Comparison of ENCODE assay signal across 25 mouse cellular contexts in genomic region chr14:25334186-25334585, GRCm38 (mm10).
DNase-seq lines count a peak whose midpoint lies in the region; ATAC-seq lines count a peak whose summit lies in the region.
"Had no signal": no experiment of that assay in that cellular context is flagged by ENCODE, and none has a peak within 500 bp of the region (broad histone marks: within the 10 kb centered on the region; RNA-seq: fewer than 3 reads in every experiment).

No protein-coding gene starts in this region.

- DNase-seq in kidney, adult 11 months = peak; percentile 77
- peak; percentile 6 for DNase-seq in midbrain, embryonic 11.5 days (ENCODE audit: low spot score, missing footprints)
- DNase-seq in kidney, postnatal 14 days = peak; percentile 80
- no peak for DNase-seq in forebrain, embryonic 11.5 days (ENCODE audit: low spot score)
- DNase-seq in spleen, postnatal 36 days (ENCODE audit: low spot score in 2 of 2) = no peak
- DNase-seq: adrenal gland, postnatal 10 days; adrenal gland, postnatal 36 days; cerebellum, adult 2 months; cerebellum, adult 9-11 months; cerebellum, postnatal 25 days; gastrocnemius, postnatal 10 days; gastrocnemius, postnatal 36 days; heart, adult 2 months had no signal

- no peak for ATAC-seq in kidney, embryonic 15.5 days (replicated peaks; ENCODE audit: low FRiP score)
- no peak for ATAC-seq in midbrain, embryonic 11.5 days (ENCODE audit: low FRiP score)
- ATAC-seq in midbrain, embryonic 16.5 days = no peak
- no peak for ATAC-seq in forebrain, embryonic 11.5 days (replicated peaks; ENCODE audit: low FRiP score)
- no peak for ATAC-seq in monocyte, adult 5-6 weeks (replicated peaks; ENCODE audit: insufficient number of reproducible peaks, low FRiP score, low TSS enrichment, poor library complexity, severe bottlenecking)
- ATAC-seq: forebrain, embryonic 15.5 days; Patski had no signal

- no peaks in the 10 kb centered on the region for H3K27me3 ChIP-seq in kidney, embryonic 15.5 days
- H3K27me3 ChIP-seq in midbrain, embryonic 11.5 days (ENCODE audit: control insufficient read depth, insufficient read depth, low read length) = no peaks in the 10 kb centered on the region
- no peaks in the 10 kb centered on the region for H3K27me3 ChIP-seq in midbrain, embryonic 16.5 days (ENCODE audit: control insufficient read depth, insufficient read depth, low read depth, low read length)
- H3K27me3 ChIP-seq in forebrain, embryonic 11.5 days (ENCODE audit: control insufficient read depth, insufficient read depth, low read length) = no peaks in the 10 kb centered on the region; the same call in 1 of the 2 replicates
- H3K27me3 ChIP-seq: embryonic facial prominence, embryonic 12.5 days; embryonic facial prominence, embryonic 15.5 days; forebrain, embryonic 12.5 days; forebrain, embryonic 15.5 days; hindbrain, embryonic 12.5 days; hindbrain, embryonic 15.5 days; Patski had no signal

- peaks cover 20% of the 10 kb centered on the region for H3K4me1 ChIP-seq in kidney, embryonic 15.5 days
- peaks cover 10% of the 10 kb centered on the region for H3K4me1 ChIP-seq in midbrain, embryonic 11.5 days (ENCODE audit: control insufficient read depth, insufficient read depth, low read length)
- peaks cover 6% of the 10 kb centered on the region for H3K4me1 ChIP-seq in midbrain, embryonic 16.5 days (ENCODE audit: control insufficient read depth, insufficient read depth, low read length)
- H3K4me1 ChIP-seq in forebrain, embryonic 11.5 days (replicated peaks; ENCODE audit: control insufficient read depth, insufficient read depth, low read length) = peaks cover 9% of the 10 kb centered on the region; the same call in 1 of the 2 replicates

- H3K27ac ChIP-seq in kidney, embryonic 15.5 days = no peak overlapping the region
- H3K27ac ChIP-seq in midbrain, embryonic 11.5 days (ENCODE audit: low read depth, low read length) = no peak overlapping the region
- no peak overlapping the region for H3K27ac ChIP-seq in midbrain, embryonic 16.5 days (ENCODE audit: low read length)
- no peak overlapping the region for H3K27ac ChIP-seq in forebrain, embryonic 11.5 days (ENCODE audit: low read depth, low read length)
- H3K27ac ChIP-seq: embryonic facial prominence, embryonic 12.5 days; embryonic facial prominence, embryonic 15.5 days; forebrain, embryonic 12.5 days; forebrain, embryonic 15.5 days; heart, adult 2 months; hindbrain, embryonic 12.5 days; hindbrain, embryonic 15.5 days had no signal

- no peak overlapping the region for H3K4me3 ChIP-seq in kidney, embryonic 15.5 days (replicated peaks)
- H3K4me3 ChIP-seq in midbrain, embryonic 11.5 days (ENCODE audit: low read depth, low read length) = no peak overlapping the region
- H3K4me3 ChIP-seq in midbrain, embryonic 16.5 days (ENCODE audit: low read depth, low read length) = no peak overlapping the region
- H3K4me3 ChIP-seq in forebrain, embryonic 11.5 days (ENCODE audit: low read depth, low read length) = no peak overlapping the region
- H3K4me3 ChIP-seq: embryonic facial prominence, embryonic 12.5 days; embryonic facial prominence, embryonic 15.5 days; forebrain, embryonic 12.5 days; forebrain, embryonic 15.5 days; heart, adult 2 months; hindbrain, embryonic 12.5 days; hindbrain, embryonic 15.5 days had no signal

- H3K4me2 ChIP-seq in kidney, embryonic 15.5 days = no peak overlapping the region
- no peak overlapping the region for H3K4me2 ChIP-seq in midbrain, embryonic 11.5 days
- no peak overlapping the region for H3K4me2 ChIP-seq in midbrain, embryonic 16.5 days (ENCODE audit: low read length)
- H3K4me2 ChIP-seq in forebrain, embryonic 11.5 days (ENCODE audit: low read depth, low read length, severe bottlenecking) = no peak overlapping the region
- H3K4me2 ChIP-seq: embryonic facial prominence, embryonic 12.5 days; embryonic facial prominence, embryonic 15.5 days; forebrain, embryonic 12.5 days; forebrain, embryonic 15.5 days; heart, embryonic 11.5 days; hindbrain, embryonic 12.5 days; hindbrain, embryonic 15.5 days had no signal

- no peak overlapping the region for H3K9ac ChIP-seq in kidney, embryonic 15.5 days
- H3K9ac ChIP-seq in midbrain, embryonic 11.5 days (ENCODE audit: low read length) = no peak overlapping the region
- H3K9ac ChIP-seq in midbrain, embryonic 16.5 days (ENCODE audit: low read depth, low read length) = no peak overlapping the region
- H3K9ac ChIP-seq in forebrain, embryonic 11.5 days (ENCODE audit: low read length) = no peak overlapping the region
- H3K9ac ChIP-seq: embryonic facial prominence, embryonic 12.5 days; embryonic facial prominence, embryonic 15.5 days; forebrain, embryonic 12.5 days; forebrain, embryonic 15.5 days; hindbrain, embryonic 12.5 days; hindbrain, embryonic 15.5 days had no signal

- H3K9me3 ChIP-seq in kidney, embryonic 15.5 days (replicated peaks) = no peaks in the 10 kb centered on the region
- H3K9me3 ChIP-seq in midbrain, embryonic 11.5 days (ENCODE audit: control insufficient read depth, low read length) = no peaks in the 10 kb centered on the region; the same call in 1 of the 2 replicates
- H3K9me3 ChIP-seq in midbrain, embryonic 16.5 days (replicated peaks; ENCODE audit: control insufficient read depth, low read length, poor library complexity, severe bottlenecking) = no peaks in the 10 kb centered on the region; the same call in 1 of the 2 replicates
- H3K9me3 ChIP-seq in forebrain, embryonic 11.5 days (ENCODE audit: control insufficient read depth, low read length) = no peaks in the 10 kb centered on the region
- H3K9me3 ChIP-seq: embryonic facial prominence, embryonic 15.5 days; forebrain, embryonic 12.5 days; forebrain, embryonic 15.5 days; hindbrain, embryonic 15.5 days had no signal

- 84% methylated on average over 2 of the region's 2 CpGs for WGBS in kidney, embryonic 15.5 days
- WGBS in midbrain, embryonic 11.5 days = 91% methylated on average over 2 of the region's 2 CpGs
- 95% methylated on average over 2 of the region's 2 CpGs for WGBS in midbrain, embryonic 16.5 days
- WGBS in forebrain, embryonic 11.5 days = 82% methylated on average over 2 of the region's 2 CpGs

- H3K36me3 ChIP-seq in kidney, embryonic 15.5 days = no peaks in the 10 kb centered on the region
- no peaks in the 10 kb centered on the region for H3K36me3 ChIP-seq in midbrain, embryonic 11.5 days (ENCODE audit: control insufficient read depth, insufficient read depth, low read length)
- H3K36me3 ChIP-seq in midbrain, embryonic 16.5 days (ENCODE audit: control insufficient read depth, insufficient read depth, low read length) = no peaks in the 10 kb centered on the region
- H3K36me3 ChIP-seq in forebrain, embryonic 11.5 days (ENCODE audit: control insufficient read depth, insufficient read depth, low read length) = no peaks in the 10 kb centered on the region; the same call in 1 of the 2 replicates
- H3K36me3 ChIP-seq: embryonic facial prominence, embryonic 12.5 days; embryonic facial prominence, embryonic 15.5 days; forebrain, embryonic 12.5 days; forebrain, embryonic 15.5 days; G1E; hindbrain, embryonic 12.5 days; hindbrain, embryonic 15.5 days had no signal

Comparison
In these comparisons a context has a peak if more than half of its experiments do, and no peak if none do; other contexts are left out.
1. DNase-seq: peak in kidney, adult 11 months (single experiment), midbrain, embryonic 11.5 days (single experiment) and kidney, postnatal 14 days (single experiment); none in forebrain, embryonic 11.5 days (single experiment) and spleen, postnatal 36 days (0 of 2).